Mouse (Mus musculus) C2C12 (cell line): ENCODE measurements around the gene Tti1. TPM values are rescaled to one million over a fixed set of nuclear protein-coding genes. Genes with fewer than 3 reads are reported as not detected.

Experiments used
- H3K27me3 ChIP-seq: one replicate; pipeline ENCODE4 v1.6.1; 2011; ENCODE audit not compliant: control insufficient read depth, insufficient read depth, insufficient read length
- H3K36me3 ChIP-seq: one replicate; pipeline ENCODE4 v1.6.1; 2011; ENCODE audit not compliant: control insufficient read depth, insufficient read depth
- H3K4me3 ChIP-seq: one replicate; pipeline ENCODE4 v1.5.1; 2011; ENCODE audit warnings: mild to moderate bottlenecking, control low read depth; ENCODE audit not compliant: poor library complexity, insufficient read depth, severe bottlenecking
- H3K79me2 ChIP-seq: one replicate; pipeline ENCODE4 v1.6.1; 2011; ENCODE audit not compliant: control insufficient read depth, insufficient read depth
- H3K79me3 ChIP-seq: one replicate; pipeline ENCODE4 v1.6.1; 2011; ENCODE audit warnings: low read depth, control low read depth
- H3ac ChIP-seq: one replicate; pipeline ENCODE3; 2011; ENCODE audit warnings: low read depth; ENCODE audit not compliant: control insufficient read depth, insufficient read length
- CEBPB ChIP-seq: IDR thresholded peaks from one replicate; pipeline ENCODE4 v1.6.1; 2011; ENCODE audit warnings: low read depth, mild to moderate bottlenecking, control low read depth, moderate library complexity
- CTCF ChIP-seq: IDR thresholded peaks from one replicate; pipeline ENCODE4 v1.5.1; 2011; ENCODE audit not compliant: control insufficient read depth, insufficient read depth, insufficient read length
- FOSL1 ChIP-seq: IDR thresholded peaks from one replicate; pipeline ENCODE4 v1.8.0; 2011; ENCODE audit warnings: mild to moderate bottlenecking, low read length; ENCODE audit not compliant: poor library complexity, insufficient read depth, severe bottlenecking
- MAX ChIP-seq: IDR thresholded peaks from one replicate; pipeline ENCODE4 v1.6.1; 2011; ENCODE audit warnings: mild to moderate bottlenecking, control low read depth
- MYOD1 ChIP-seq: IDR thresholded peaks from one replicate; pipeline ENCODE4 v1.6.1; 2011; ENCODE audit warnings: low read depth; ENCODE audit not compliant: control insufficient read depth, insufficient read length
- MYOG ChIP-seq: IDR thresholded peaks from one replicate; pipeline ENCODE4 v1.6.1; 2011; ENCODE audit not compliant: control insufficient read depth, insufficient read length; ENCODE audit errors: extremely low read depth
- USF1 ChIP-seq: IDR thresholded peaks from one replicate; pipeline ENCODE4 v1.6.1; 2011; ENCODE audit warnings: low read depth, mild to moderate bottlenecking, control low read depth, moderate library complexity
- polyA plus RNA-seq: library from polyadenylated mRNA; unstranded; fragments of >200 nt; fragmentation: generic; extraction: Trizol; gene quantifications from one replicate; pipeline ENCODE4 v1.2.1, GENCODE M21; 2012; ENCODE audit warnings: missing spikeins

Tti1 gene
- polyA plus RNA-seq, 1 experiment: 12.5 TPM

- TF ChIP-seq CTCF (no peak), MAX (no peak), MYOG (no peak), CEBPB (no peak), FOSL1 (no peak), USF1 (no peak), MYOD1 (no peak)
- Histone ChIP-seq H3K79me2 (no peaks in the 10 kb centered on the region), H3ac (no peak overlapping the region), H3K4me3 (no peak overlapping the region), H3K79me3 (no peaks in the 10 kb centered on the region), H3K27me3 (no peaks in the 10 kb centered on the region), H3K36me3 (peaks cover 24% of the 10 kb centered on the region)
These were observed 35.7 kb downstream of the Tti1 start for GRCm38 (mm10) chr2:157992501-157992900.

GRCm38 (mm10) chr2:157991026-157991425, 37.2 kb downstream of the Tti1 start:
- peaks cover 24% of the 10 kb centered on the region for H3K36me3 ChIP-seq
- no peak for TF ChIP-seq MAX
- no peak for TF ChIP-seq MYOG
- TF ChIP-seq FOSL1: no peak
- no peak for TF ChIP-seq CTCF
- TF ChIP-seq USF1: no peak
- no peak for TF ChIP-seq MYOD1
- no peak overlapping the region for H3K4me3 ChIP-seq
- H3K79me2 ChIP-seq: no peaks in the 10 kb centered on the region
- no peaks in the 10 kb centered on the region for H3K27me3 ChIP-seq
- no peaks in the 10 kb centered on the region for H3K79me3 ChIP-seq
- no peak overlapping the region for H3ac ChIP-seq

- Histone ChIP-seq H3ac (no peak overlapping the region), H3K36me3 (peaks cover 20% of the 10 kb centered on the region), H3K27me3 (no peaks in the 10 kb centered on the region), H3K4me3 (no peak overlapping the region), H3K79me3 (no peaks in the 10 kb centered on the region), H3K79me2 (no peaks in the 10 kb centered on the region)
- no peak for TF ChIP-seq CEBPB
- no peak for TF ChIP-seq MAX
- TF ChIP-seq CTCF: no peak
- TF ChIP-seq MYOD1: no peak
- TF ChIP-seq USF1: no peak
- no peak for TF ChIP-seq FOSL1
- TF ChIP-seq MYOG: no peak
These were observed 38.3 kb downstream of the Tti1 start for GRCm38 (mm10) chr2:157989946-157990345.

GRCm38 (mm10) chr2:157988416-157989190, 39.6 kb downstream of the Tti1 start:
- no peaks in the 10 kb centered on the region for H3K27me3 ChIP-seq
- no peak for TF ChIP-seq CEBPB
- no peak for TF ChIP-seq FOSL1
- TF ChIP-seq MYOD1: no peak
- no peak for TF ChIP-seq MAX
- no peak for TF ChIP-seq USF1
- no peak for TF ChIP-seq CTCF
- no peak for TF ChIP-seq MYOG
- H3ac ChIP-seq: no peak overlapping the region
- H3K79me2 ChIP-seq: no peaks in the 10 kb centered on the region
- H3K4me3 ChIP-seq: no peak overlapping the region
- no peaks in the 10 kb centered on the region for H3K79me3 ChIP-seq
- H3K36me3 ChIP-seq: peaks cover 22% of the 10 kb centered on the region

GRCm38 (mm10) chr2:157986235-157986634, 42.0 kb downstream of the Tti1 start:
- peaks cover 13% of the 10 kb centered on the region for H3K36me3 ChIP-seq
- no peaks in the 10 kb centered on the region for H3K79me2 ChIP-seq
- no peaks in the 10 kb centered on the region for H3K79me3 ChIP-seq
- no peak for TF ChIP-seq MYOG
- no peak for TF ChIP-seq MYOD1
- no peak for TF ChIP-seq FOSL1
- no peak for TF ChIP-seq MAX
- TF ChIP-seq CEBPB: no peak
- TF ChIP-seq USF1: no peak
- no peak for TF ChIP-seq CTCF
- no peak overlapping the region for H3K4me3 ChIP-seq
- no peaks in the 10 kb centered on the region for H3K27me3 ChIP-seq
- H3ac ChIP-seq: no peak overlapping the region

GRCm38 (mm10) chr2:157985611-157986010, 42.6 kb downstream of the Tti1 start:
- Histone ChIP-seq H3K79me2 (no peaks in the 10 kb centered on the region), H3K79me3 (no peaks in the 10 kb centered on the region), H3K36me3 (peaks cover 10% of the 10 kb centered on the region), H3K27me3 (no peaks in the 10 kb centered on the region), H3K4me3 (no peak overlapping the region), H3ac (no peak overlapping the region)
- TF ChIP-seq CEBPB (no peak), MYOD1 (no peak), FOSL1 (no peak), USF1 (no peak), CTCF (no peak), MAX (no peak), MYOG (no peak)
